Mouse (Mus musculus): ENCODE results near the gene Pth2.

DNA sequence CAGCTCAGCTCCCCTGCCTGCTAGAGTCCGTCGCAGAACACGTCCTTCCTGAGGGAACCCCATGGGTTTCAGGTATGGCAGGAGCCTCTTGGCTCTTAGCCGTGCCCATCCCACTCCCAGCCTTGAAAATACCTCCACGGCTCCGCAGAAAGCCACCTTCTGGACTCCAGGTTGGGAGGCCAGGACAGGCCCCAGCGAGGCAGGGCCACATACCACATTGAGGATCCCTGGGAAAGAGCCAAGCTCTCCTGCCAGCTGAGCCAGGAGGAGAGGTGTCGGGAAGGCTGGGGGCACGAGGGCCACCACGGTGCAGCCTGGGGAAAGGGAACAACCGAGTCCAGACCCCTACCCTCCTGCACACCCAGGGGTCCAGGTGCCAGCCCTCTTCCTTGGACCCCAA lies 33.5 kb upstream of the Pth2 start:
- TF ChIP-seq EP300 (IDR thresholded peaks at IDR 0.05; ENCODE audit: low read depth) (no peak), CTCF (IDR thresholded peaks at IDR 0.05; ENCODE audit: low read depth) (no peak)

Data from heart, postnatal 0 days (tissue).